Mouse (Mus musculus) midbrain, embryonic 11.5 days (tissue): ENCODE results near the gene Olfr804. TPM values are rescaled to one million over a fixed set of nuclear protein-coding genes. Genes with fewer than 3 reads are reported as not detected.

Experiments used
- ATAC-seq: fragments of 200-750 bp; cut with Nextera tagmentation; 2 replicates; pipeline ENCODE4 v1.8.0; 2017; ENCODE audit warnings: moderate TSS enrichment, moderate library complexity; ENCODE audit not compliant: low FRiP score
- DNase-seq: peaks from one replicate; pipeline ENCODE4 v3.0.0; 2015; ENCODE audit warnings: low spot score; ENCODE audit errors: missing footprints
- H3K27ac ChIP-seq: fragments of 300-500 bp; sonication (generic); 2 replicates; pipeline ENCODE4 v1.5.1; 2014; ENCODE audit warnings: low read depth, low read length
- H3K27me3 ChIP-seq: fragments of 300-500 bp; sonication (generic); 2 replicates; pipeline ENCODE4 v1.6.1; 2014; ENCODE audit warnings: mild to moderate bottlenecking, low read length, moderate library complexity, mixed read lengths; ENCODE audit not compliant: control insufficient read depth, insufficient read depth
- H3K36me3 ChIP-seq: fragments of 300-500 bp; sonication (generic); 2 replicates; pipeline ENCODE4 v1.6.1; 2014; ENCODE audit warnings: mild to moderate bottlenecking, low read length, moderate library complexity, mixed read lengths; ENCODE audit not compliant: control insufficient read depth, insufficient read depth
- H3K4me1 ChIP-seq: fragments of 300-500 bp; sonication (generic); 2 replicates; pipeline ENCODE4 v1.6.1; 2014; ENCODE audit warnings: low read length; ENCODE audit not compliant: control insufficient read depth, insufficient read depth
- H3K4me2 ChIP-seq: fragments of 300-500 bp; sonication (generic); 2 replicates; pipeline ENCODE4 v1.6.1; 2014; ENCODE audit warnings: mild to moderate bottlenecking, moderate library complexity
- H3K4me3 ChIP-seq: fragments of 300-500 bp; sonication (generic); 2 replicates; pipeline ENCODE4 v1.5.1; 2014; ENCODE audit warnings: low read depth, low read length
- H3K9ac ChIP-seq: fragments of 300-500 bp; sonication (generic); 2 replicates; pipeline ENCODE4 v1.6.1; 2014; ENCODE audit warnings: low read length
- H3K9me3 ChIP-seq: fragments of 300-500 bp; sonication (generic); 2 replicates; pipeline ENCODE4 v1.6.1; 2016; ENCODE audit warnings: low read length; ENCODE audit not compliant: control insufficient read depth
- WGBS: fragments of 180-500 bp; shearing (Covaris S2); extraction: QIAGEN DNeasy Blood & Tissue Kit; methylation state at CpG from one replicate; pipeline ENCODE4 v1.1.7; 2014; 5-methylcytosine and 5-hydroxymethylcytosine counted together
- polyA plus RNA-seq: library from polyadenylated mRNA; unstranded; fragments of >200 nt; fragmentation: Nextera tagmentation; extraction: Ambion mirVana; gene quantifications from 2 replicates; pipeline ENCODE4 v1.2.1, GENCODE M21; 2014

Olfr804 gene
- polyA plus RNA-seq: not detected in 2 replicates

- DNase-seq (no peak), ATAC-seq (no peak)
- no peaks in the 10 kb centered on the region for H3K36me3 ChIP-seq
- H3K27ac ChIP-seq: no peak within 1 kb of the TSS
- no peaks in the 10 kb centered on the region for H3K9me3 ChIP-seq
- no peak within 1 kb of the TSS for H3K4me2 ChIP-seq
- no peaks in the 10 kb centered on the region for H3K4me1 ChIP-seq
- H3K9ac ChIP-seq: no peak within 1 kb of the TSS
- H3K27me3 ChIP-seq: no peaks in the 10 kb centered on the region
- no peak within 1 kb of the TSS for H3K4me3 ChIP-seq
Measured at GRCm38 (mm10) chr10:129702910-129703309, at the start of gene Olfr804. Olfr804 (plus strand) TSS chr10:129703210.

GRCm38 (mm10) chr10:129657394-129657793, 45.6 kb upstream of the Olfr804 start, which contains the start of gene Olfr800:
Olfr800 (plus strand) TSS chr10:129657694.
- H3K4me1 ChIP-seq: no peaks in the 10 kb centered on the region
- no peak within 1 kb of the TSS for H3K9ac ChIP-seq
- no peaks in the 10 kb centered on the region for H3K36me3 ChIP-seq
- no peak within 1 kb of the TSS for H3K27ac ChIP-seq
- no peaks in the 10 kb centered on the region for H3K27me3 ChIP-seq
- no peak within 1 kb of the TSS for H3K4me2 ChIP-seq
- no peak within 1 kb of the TSS for H3K4me3 ChIP-seq
- DNase-seq (no peak), ATAC-seq (no peak)
- no peaks in the 10 kb centered on the region for H3K9me3 ChIP-seq

- Histone ChIP-seq H3K36me3 (no peaks in the 10 kb centered on the region), H3K27me3 (no peaks in the 10 kb centered on the region), H3K27ac (no peak within 1 kb of the TSS), H3K4me1 (no peaks in the 10 kb centered on the region), H3K4me3 (no peak within 1 kb of the TSS), H3K4me2 (no peak within 1 kb of the TSS), H3K9me3 (no peaks in the 10 kb centered on the region), H3K9ac (no peak within 1 kb of the TSS)
- ATAC-seq: no peak
- 79% methylated on average over 1 of the region's 1 CpGs for WGBS
- no peak for DNase-seq
Measured at GRCm38 (mm10) chr10:129673765-129674164, 29.2 kb upstream of the Olfr804 start, which contains the start of gene Olfr801. Olfr801 (minus strand) TSS chr10:129673865.

- no peak for DNase-seq
- H3K9ac ChIP-seq: no peak within 1 kb of the TSS
- H3K27ac ChIP-seq: no peak within 1 kb of the TSS
- 65% methylated on average over 1 of the region's 1 CpGs for WGBS
- no peaks in the 10 kb centered on the region for H3K27me3 ChIP-seq
- H3K4me3 ChIP-seq: no peak within 1 kb of the TSS
- H3K36me3 ChIP-seq: no peaks in the 10 kb centered on the region
- H3K4me2 ChIP-seq: no peak within 1 kb of the TSS
- H3K9me3 ChIP-seq: no peaks in the 10 kb centered on the region
- ATAC-seq: no peak
- no peaks in the 10 kb centered on the region for H3K4me1 ChIP-seq
Measured at GRCm38 (mm10) chr10:129688069-129688468, 14.9 kb upstream of the Olfr804 start, which contains the start of gene Olfr802. Olfr802 (minus strand) TSS chr10:129688169.

- H3K9ac ChIP-seq: no peak within 1 kb of the TSS
- H3K9me3 ChIP-seq: no peaks in the 10 kb centered on the region
- H3K4me2 ChIP-seq: no peak within 1 kb of the TSS
- 71% methylated on average over 2 of the region's 2 CpGs for WGBS
- H3K4me1 ChIP-seq: no peaks in the 10 kb centered on the region
- no peak within 1 kb of the TSS for H3K27ac ChIP-seq
- H3K36me3 ChIP-seq: no peaks in the 10 kb centered on the region
- ATAC-seq (no peak), DNase-seq (no peak)
- no peaks in the 10 kb centered on the region for H3K27me3 ChIP-seq
- no peak within 1 kb of the TSS for H3K4me3 ChIP-seq
Measured at GRCm38 (mm10) chr10:129694186-129694585, 8.8 kb upstream of the Olfr804 start, which contains the start of gene Olfr803. Olfr803 (minus strand) TSS chr10:129694286.

- no peak within 1 kb of the TSS for H3K27ac ChIP-seq
- H3K9ac ChIP-seq: no peak within 1 kb of the TSS
- DNase-seq (no peak), ATAC-seq (no peak)
- H3K4me1 ChIP-seq: no peaks in the 10 kb centered on the region
- H3K4me3 ChIP-seq: no peak within 1 kb of the TSS
- no peaks in the 10 kb centered on the region for H3K9me3 ChIP-seq
- no peak within 1 kb of the TSS for H3K4me2 ChIP-seq
- H3K36me3 ChIP-seq: no peaks in the 10 kb centered on the region
- H3K27me3 ChIP-seq: no peaks in the 10 kb centered on the region
- WGBS: 93% methylated on average over 2 of the region's 2 CpGs
Measured at GRCm38 (mm10) chr10:129729275-129729674, 26.3 kb downstream of the Olfr804 start, which contains the start of gene Olfr805. Olfr805 (minus strand) TSS chr10:129729375.

GRCm38 (mm10) chr10:129741821-129742220, 38.8 kb downstream of the Olfr804 start, which contains the start of gene Olfr806:
Olfr806 (minus strand) TSS chr10:129741921.
- no peaks in the 10 kb centered on the region for H3K4me1 ChIP-seq
- H3K9ac ChIP-seq: no peak within 1 kb of the TSS
- no peak within 1 kb of the TSS for H3K27ac ChIP-seq

GRCm38 (mm10) chr10:129757693-129758092, 54.7 kb downstream of the Olfr804 start, which contains the start of gene Olfr807:
Olfr807 (minus strand) TSS chr10:129757793.
- Histone ChIP-seq H3K27ac (no peak within 1 kb of the TSS), H3K4me3 (no peak within 1 kb of the TSS), H3K9ac (no peak within 1 kb of the TSS), H3K27me3 (no peaks in the 10 kb centered on the region), H3K9me3 (no peaks in the 10 kb centered on the region), H3K4me2 (no peak within 1 kb of the TSS), H3K4me1 (no peaks in the 10 kb centered on the region), H3K36me3 (no peaks in the 10 kb centered on the region)
- DNase-seq: no peak
- 88% methylated on average over 1 of the region's 1 CpGs for WGBS
- no peak for ATAC-seq

More at GRCm38 (mm10) chr10:129741821-129742220, 38.8 kb downstream of the Olfr804 start, which contains the start of gene Olfr806:
- ATAC-seq (no peak), DNase-seq (no peak)
- Histone ChIP-seq H3K4me3 (no peak within 1 kb of the TSS), H3K36me3 (no peaks in the 10 kb centered on the region), H3K9me3 (no peaks in the 10 kb centered on the region), H3K27me3 (no peaks in the 10 kb centered on the region), H3K4me2 (no peak within 1 kb of the TSS)
